Mouse (Mus musculus): ENCODE data around the gene Slc10a4. TPM values are rescaled to one million over a fixed set of nuclear protein-coding genes. Genes with fewer than 3 reads are reported as not detected.
"Not testable (repeated sequence)": the region's sequence is repeated elsewhere in the genome, so short reads cannot be mapped to it uniquely, and the experiment has no call there.

The Slc10a4 gene
- 1 to 10 TPM; 5.8 to 7.3 TPM for total RNA-seq (2021)
- long read RNA-seq, transcript Slc10a4-201 (3 exons, 2,106 nt) = major isoform, 11 of 14 reads
- long read RNA-seq, partial matches to known transcripts = 3 of 14 reads
- long read RNA-seq, other reads (novel, unspliced or antisense) = 0 of 14 reads

DNA sequence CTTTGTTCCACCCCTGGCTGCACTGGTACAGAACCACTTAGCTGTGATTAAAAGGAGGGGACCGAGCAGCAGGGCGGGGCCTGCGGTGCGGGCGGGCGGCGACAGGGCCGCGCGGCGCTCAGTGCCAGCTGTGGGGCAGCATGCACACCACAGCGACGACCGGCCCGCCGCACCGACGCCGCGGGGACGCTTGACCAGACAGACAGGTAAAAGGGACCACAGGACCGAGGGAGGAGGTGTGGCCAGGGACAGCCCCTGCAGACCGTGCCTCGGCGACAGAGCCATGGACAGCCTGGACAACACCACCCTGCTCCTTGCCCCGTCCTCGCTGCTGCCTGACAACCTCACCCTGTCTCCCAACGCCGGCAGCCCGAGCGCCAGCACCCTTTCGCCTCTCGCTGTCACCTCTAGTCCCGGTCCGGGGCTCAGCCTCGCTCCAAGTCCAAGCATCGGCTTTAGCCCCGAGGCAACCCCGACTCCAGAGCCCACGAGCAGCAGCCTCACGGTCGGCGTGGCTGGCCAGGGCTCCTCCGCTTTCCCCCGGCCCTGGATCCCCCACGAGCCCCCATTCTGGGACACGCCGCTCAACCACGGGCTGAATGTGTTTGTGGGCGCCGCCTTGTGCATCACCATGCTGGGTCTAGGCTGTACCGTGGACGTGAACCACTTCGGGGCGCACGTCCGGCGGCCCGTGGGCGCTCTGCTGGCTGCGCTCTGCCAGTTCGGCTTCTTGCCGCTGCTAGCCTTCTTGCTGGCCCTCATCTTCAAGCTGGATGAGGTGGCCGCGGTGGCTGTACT lies at the start of gene Slc10a4:
Slc10a4 (plus strand) TSS at position 100 of the 798 bp plus-strand sequence.
- peak; percentile 15 to 26 for DNase-seq (ENCODE audit: low spot score in 2 of 2)

GRCm38 (mm10) chr5:72957281-72957680 lies 49.4 kb upstream of the Slc10a4 start:
- DNase-seq (ENCODE audit: low spot score in 2 of 2) = no peak

GRCm38 (mm10) chr5:72960096-72960495 lies 46.6 kb upstream of the Slc10a4 start:
- no peak for DNase-seq (ENCODE audit: low spot score in 2 of 2)

GRCm38 (mm10) chr5:72965706-72966105 lies 41.0 kb upstream of the Slc10a4 start:
- no peak for DNase-seq (ENCODE audit: low spot score in 2 of 2)

DNA sequence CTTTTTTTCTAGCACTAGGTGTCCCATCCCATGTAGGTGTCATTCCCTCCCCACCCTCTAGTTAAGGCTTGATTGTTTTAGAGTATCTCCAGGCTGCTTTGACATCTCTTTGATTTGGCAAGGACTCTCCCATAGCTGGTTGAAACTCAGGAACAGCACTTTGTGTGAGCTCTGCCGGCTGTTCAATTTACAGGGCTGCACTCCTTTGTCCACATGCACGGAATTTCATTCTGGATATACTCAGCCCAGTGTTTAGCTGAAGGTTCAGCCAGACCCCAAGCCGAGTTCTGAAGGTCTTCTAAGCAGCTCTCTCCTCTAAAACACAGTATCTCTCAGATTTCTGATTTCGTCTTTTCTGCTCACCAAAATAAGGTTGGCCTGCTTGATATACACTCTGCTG lies 34.2 kb upstream of the Slc10a4 start:
- no peak for DNase-seq (ENCODE audit: low spot score in 2 of 2)

DNA sequence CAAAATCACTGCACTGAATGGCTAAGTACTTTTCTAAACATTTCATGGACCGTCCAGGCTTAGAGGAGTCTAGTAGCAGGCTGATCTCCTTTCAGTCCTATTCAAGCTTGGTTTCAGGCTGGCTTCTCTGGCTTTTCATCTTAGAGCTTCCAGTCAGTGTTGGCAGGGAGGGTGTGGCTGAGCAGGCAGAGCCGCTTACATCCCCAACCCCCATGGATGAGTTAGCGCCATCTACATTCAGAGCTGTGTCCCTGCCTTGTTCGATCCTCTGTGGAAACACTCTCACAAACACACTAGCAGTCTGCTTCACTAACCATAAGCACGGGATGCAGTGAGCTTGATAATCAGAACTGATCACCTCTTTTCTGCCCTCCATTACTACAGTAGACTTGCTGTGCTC lies 33.7 kb upstream of the Slc10a4 start:
- no peak for DNase-seq (ENCODE audit: low spot score in 2 of 2)

DNA sequence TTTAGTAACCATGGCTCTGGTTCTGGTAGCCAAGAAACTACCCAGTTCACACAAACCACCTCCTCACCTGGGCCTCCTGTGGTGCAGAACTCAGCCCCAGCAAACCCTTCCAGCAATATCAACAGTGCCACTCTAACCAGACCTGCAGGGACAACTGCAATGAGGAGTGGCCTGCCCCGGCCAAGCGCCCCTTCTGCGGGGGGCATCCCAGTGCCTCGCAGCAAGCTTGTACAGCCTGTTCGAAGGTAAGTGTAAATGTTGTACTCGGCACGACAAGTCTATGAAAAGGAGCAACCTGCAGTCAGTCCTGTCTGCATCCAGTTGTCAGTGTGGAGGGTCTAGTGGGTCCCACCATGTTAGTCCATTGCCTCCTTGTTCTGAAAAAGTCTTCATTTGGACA lies 32.1 kb upstream of the Slc10a4 start, which contains the start of gene Gm10135:
Gm10135 (minus strand) TSS at position 101 of the 400 bp plus-strand sequence.
- no peak for DNase-seq (ENCODE audit: low spot score in 2 of 2)

- DNase-seq (ENCODE audit: low spot score in 2 of 2) = no peak
Measured at GRCm38 (mm10) chr5:72975996-72976395, 30.7 kb upstream of the Slc10a4 start.

GRCm38 (mm10) chr5:72976539-72976938 lies 30.1 kb upstream of the Slc10a4 start:
- no peak for DNase-seq (ENCODE audit: low spot score in 2 of 2)

GRCm38 (mm10) chr5:72984091-72984490 lies 22.6 kb upstream of the Slc10a4 start:
- peak in 1 of 2 experiments; percentile 37 for DNase-seq (ENCODE audit: low spot score in 2 of 2)

DNA sequence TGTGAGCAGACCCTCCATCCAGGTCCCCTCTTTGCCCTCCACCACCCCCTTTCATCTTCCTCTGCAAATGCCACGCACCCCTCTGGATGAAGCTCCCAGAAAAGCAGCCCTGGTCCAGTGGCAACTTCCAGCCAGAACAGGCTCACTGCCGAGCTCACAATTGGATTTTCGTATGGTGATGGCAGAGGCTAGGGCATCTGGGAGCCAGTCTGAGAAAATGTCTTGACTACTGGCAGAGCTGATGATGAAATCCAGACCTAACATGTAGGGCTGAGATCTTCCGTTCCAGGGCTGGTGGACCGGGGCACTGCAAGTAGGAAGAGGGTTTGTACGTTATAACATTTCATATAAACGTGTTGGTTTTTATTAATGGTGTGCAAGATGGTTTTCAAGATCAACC lies 18.9 kb upstream of the Slc10a4 start:
- DNase-seq (ENCODE audit: low spot score in 2 of 2) = no peak

DNA sequence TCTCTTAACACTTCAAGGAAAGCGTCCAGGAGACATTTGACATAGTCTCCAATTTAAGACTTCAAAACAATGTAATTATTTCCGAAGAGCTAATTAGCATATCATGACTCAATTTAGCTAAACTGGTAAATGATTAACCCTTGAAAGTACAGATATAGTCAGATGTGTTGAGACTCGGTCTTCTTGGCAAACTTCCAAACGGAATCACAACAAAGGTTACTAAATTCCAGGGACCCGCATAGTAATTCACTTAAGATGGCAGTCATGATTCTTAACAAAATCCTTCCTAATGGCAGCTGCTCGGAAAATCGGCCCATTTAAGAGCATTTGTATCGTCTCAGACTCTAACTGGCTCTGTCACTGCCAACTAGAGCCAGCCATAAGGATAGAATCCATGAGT lies 16.9 kb upstream of the Slc10a4 start:
- DNase-seq (ENCODE audit: low spot score in 2 of 2) = no peak

GRCm38 (mm10) chr5:72992474-72992873 lies 14.2 kb upstream of the Slc10a4 start:
- DNase-seq (ENCODE audit: low spot score in 2 of 2) = no peak

DNA sequence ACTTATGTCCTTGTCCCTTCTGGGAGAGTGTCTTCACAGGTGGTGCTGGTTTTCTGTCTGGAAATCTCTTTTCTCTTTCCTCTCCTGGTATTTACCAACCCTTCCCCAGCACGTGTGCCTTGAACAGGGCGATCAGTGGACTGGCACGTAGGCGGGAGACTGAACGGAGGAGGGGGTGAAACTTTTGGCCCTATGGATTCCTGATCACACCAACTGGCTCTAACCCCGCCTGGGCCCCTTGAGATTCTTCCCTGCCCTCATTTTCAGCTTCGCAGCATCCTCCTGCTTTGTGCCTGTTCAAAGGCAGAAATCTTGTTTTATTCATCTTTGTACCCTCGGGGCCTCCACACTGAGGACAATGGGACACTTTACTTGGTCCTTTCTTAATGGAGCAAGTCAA lies 12.3 kb upstream of the Slc10a4 start:
- DNase-seq (ENCODE audit: low spot score in 2 of 2) = no peak

DNA sequence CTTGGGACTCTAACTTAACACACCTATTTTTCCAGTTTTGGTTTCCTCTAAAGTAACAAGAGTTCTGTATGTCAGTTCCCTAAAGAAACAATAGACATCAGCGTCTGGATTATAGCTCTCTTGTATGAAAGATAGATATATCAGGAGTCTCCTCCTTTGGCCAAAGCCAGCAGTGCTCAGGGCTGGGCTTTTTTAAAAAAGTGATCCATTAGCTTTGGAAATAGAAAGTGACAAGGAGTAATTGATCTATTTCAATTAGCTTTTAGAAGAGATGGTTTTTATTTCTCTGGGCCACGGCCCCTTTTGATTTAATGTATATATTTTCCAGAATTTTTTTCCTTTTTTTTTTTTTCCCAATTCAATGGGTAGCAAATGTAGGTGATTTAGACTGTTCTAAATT lies 11.8 kb upstream of the Slc10a4 start:
- no peak for DNase-seq (ENCODE audit: low spot score in 2 of 2)

DNA sequence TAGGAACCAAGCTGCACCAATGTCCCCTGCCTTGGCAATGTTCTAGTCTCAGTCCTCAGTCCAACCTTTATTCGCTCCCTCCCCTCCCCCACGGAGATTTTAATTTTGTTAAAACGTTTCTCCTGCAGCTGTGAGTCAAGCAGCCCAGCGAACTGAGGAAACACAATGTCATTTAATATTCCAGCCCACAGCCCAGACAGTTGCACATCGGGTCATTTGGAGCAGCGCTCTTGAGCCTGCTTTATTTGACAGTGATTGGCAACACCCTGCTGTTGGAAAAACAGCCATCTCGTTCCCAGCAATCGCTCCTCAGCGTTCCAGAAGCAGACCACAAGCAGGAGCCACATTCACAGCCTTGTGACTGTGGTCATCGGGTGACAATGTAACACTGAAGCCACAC lies 11.3 kb upstream of the Slc10a4 start:
- DNase-seq (ENCODE audit: low spot score in 2 of 2) = no peak

- not testable (repeated sequence) for DNase-seq (ENCODE audit: low spot score in 2 of 2)
Measured at GRCm38 (mm10) chr5:72998546-72998945, 8.1 kb upstream of the Slc10a4 start.

GRCm38 (mm10) chr5:73004046-73004445 lies 2.6 kb upstream of the Slc10a4 start:
- no peak for DNase-seq (ENCODE audit: low spot score in 2 of 2)

GRCm38 (mm10) chr5:73007582-73007959 lies 888 bp downstream of the Slc10a4 start:
- no peak for DNase-seq (ENCODE audit: low spot score in 2 of 2)

- not testable (repeated sequence) for DNase-seq (ENCODE audit: low spot score in 2 of 2)
Measured at GRCm38 (mm10) chr5:73008230-73008629, 1.5 kb downstream of the Slc10a4 start.

- not testable (repeated sequence) for DNase-seq (ENCODE audit: low spot score in 2 of 2)
Measured at GRCm38 (mm10) chr5:73011806-73012205, 5.1 kb downstream of the Slc10a4 start.

GRCm38 (mm10) chr5:73012884-73013610 lies 6.4 kb downstream of the Slc10a4 start:
- DNase-seq (ENCODE audit: low spot score in 2 of 2) = not testable (repeated sequence)

Data from layer of hippocampus, postnatal 10 days (tissue).